In genomic region chr16:37973239-37973638, GRCm38 (mm10) we compare ENCODE assay signal across 8 mouse cellular contexts. TPM values are rescaled to one million over a fixed set of nuclear protein-coding genes. Genes with fewer than 3 reads are reported as not detected.
DNase-seq lines count a peak whose midpoint lies in the region; ATAC-seq and TF ChIP-seq lines count a peak whose summit lies in the region.
"Not testable (repeated sequence)": the region's sequence is repeated elsewhere in the genome, so short reads cannot be mapped to it uniquely, and the experiment has no call there.
"Had no signal": no experiment of that assay in that cellular context is flagged by ENCODE, and none has a peak within 500 bp of the region (broad histone marks: within the 10 kb centered on the region; RNA-seq: fewer than 3 reads in every experiment).

No protein-coding gene starts in this region.

- not testable (repeated sequence) for H3K4me2 ChIP-seq in forebrain, embryonic 12.5 days; forebrain, postnatal 0 days (ENCODE audit: low read depth); midbrain, embryonic 11.5 days; midbrain, embryonic 15.5 days; neural tube, embryonic 14.5 days (ENCODE audit: low read depth, low read length)
- peak overlapping the region; percentile 11; the same call in 1 of the 2 replicates for H3K4me2 ChIP-seq in hindbrain, embryonic 15.5 days

- H3K9ac ChIP-seq in forebrain, embryonic 12.5 days; forebrain, postnatal 0 days; hindbrain, embryonic 15.5 days; midbrain, embryonic 11.5 days (ENCODE audit: low read length); midbrain, embryonic 15.5 days; neural tube, embryonic 14.5 days (replicated peaks; ENCODE audit: low read depth, low read length): not testable (repeated sequence)

- 86% methylated on average over 9 of the region's 9 CpGs for WGBS in forebrain, embryonic 12.5 days
- WGBS in forebrain, postnatal 0 days, result 87% methylated on average over 9 of the region's 9 CpGs
- 86% methylated on average over 9 of the region's 9 CpGs for WGBS in hindbrain, embryonic 15.5 days
- WGBS in midbrain, embryonic 11.5 days, result 91% methylated on average over 9 of the region's 9 CpGs
- WGBS in midbrain, embryonic 15.5 days, result 88% methylated on average over 9 of the region's 9 CpGs
- 92% methylated on average over 9 of the region's 9 CpGs for WGBS in neural tube, embryonic 14.5 days

- TF ChIP-seq CTCF in forebrain, postnatal 0 days (IDR thresholded peaks at IDR 0.05; ENCODE audit: low read depth), result not testable (repeated sequence)

- peaks cover 29% of the 10 kb centered on the region for H3K4me1 ChIP-seq in forebrain, embryonic 12.5 days
- H3K4me1 ChIP-seq in forebrain, postnatal 0 days (ENCODE audit: insufficient read depth); midbrain, embryonic 11.5 days (ENCODE audit: control insufficient read depth, insufficient read depth, low read length): not testable (repeated sequence)
- H3K4me1 ChIP-seq in hindbrain, embryonic 15.5 days (replicated peaks), result peaks cover 15% of the 10 kb centered on the region
- H3K4me1 ChIP-seq in midbrain, embryonic 15.5 days, result peaks cover 34% of the 10 kb centered on the region
- peaks cover 15% of the 10 kb centered on the region for H3K4me1 ChIP-seq in neural tube, embryonic 14.5 days (ENCODE audit: control insufficient read depth, insufficient read depth, low read length)

- ATAC-seq in forebrain, embryonic 12.5 days (ENCODE audit: low FRiP score), result 0 out of 2 replicates have a peak, but pooled peaks have one; percentile 20
- not testable (repeated sequence) for ATAC-seq in forebrain, postnatal 0 days; hindbrain, embryonic 15.5 days (ENCODE audit: low FRiP score, low read depth); midbrain, embryonic 11.5 days (ENCODE audit: low FRiP score)
- ATAC-seq in midbrain, embryonic 15.5 days (replicated peaks), result peak; percentile 56
- peak; percentile 22; the same call in 1 of the 2 replicates for ATAC-seq in neural tube, embryonic 14.5 days (ENCODE audit: low read depth)

- not testable (repeated sequence) for H3K4me3 ChIP-seq in forebrain, embryonic 12.5 days (replicated peaks); forebrain, postnatal 0 days (ENCODE audit: low read depth, low read length); hindbrain, embryonic 15.5 days; midbrain, embryonic 11.5 days (ENCODE audit: low read depth, low read length); midbrain, embryonic 15.5 days; neural tube, embryonic 14.5 days (ENCODE audit: low read depth, low read length)

- not testable (repeated sequence) for H3K36me3 ChIP-seq in forebrain, embryonic 12.5 days (replicated peaks); forebrain, postnatal 0 days (ENCODE audit: insufficient read depth); hindbrain, embryonic 15.5 days; midbrain, embryonic 11.5 days (ENCODE audit: control insufficient read depth, insufficient read depth, low read length); midbrain, embryonic 15.5 days (replicated peaks); neural tube, embryonic 14.5 days (ENCODE audit: control insufficient read depth, insufficient read depth, low read length)

- not testable (repeated sequence) for H3K27me3 ChIP-seq in forebrain, embryonic 12.5 days; forebrain, postnatal 0 days (ENCODE audit: insufficient read depth, low read length); hindbrain, embryonic 15.5 days; midbrain, embryonic 11.5 days (ENCODE audit: control insufficient read depth, insufficient read depth, low read length); midbrain, embryonic 15.5 days (replicated peaks); neural tube, embryonic 14.5 days (ENCODE audit: control insufficient read depth, insufficient read depth, low read length)

- H3K9me3 ChIP-seq in forebrain, embryonic 12.5 days; forebrain, postnatal 0 days (ENCODE audit: low read length); hindbrain, embryonic 15.5 days; midbrain, embryonic 11.5 days (ENCODE audit: control insufficient read depth, low read length); midbrain, embryonic 15.5 days; neural tube, embryonic 14.5 days (ENCODE audit: control insufficient read depth, low read length): not testable (repeated sequence)

- peak overlapping the region; percentile 66; the same call in 1 of the 2 replicates for H3K27ac ChIP-seq in forebrain, embryonic 12.5 days
- peak overlapping the region; percentile 51; the same call in 1 of the 2 replicates for H3K27ac ChIP-seq in forebrain, postnatal 0 days (ENCODE audit: low read depth, low read length)
- H3K27ac ChIP-seq in hindbrain, embryonic 15.5 days (replicated peaks), result peak overlapping the region; percentile 70
- H3K27ac ChIP-seq in midbrain, embryonic 11.5 days (ENCODE audit: low read depth, low read length); neural tube, embryonic 14.5 days (ENCODE audit: low read depth, low read length): not testable (repeated sequence)
- peak overlapping the region; percentile 65 for H3K27ac ChIP-seq in midbrain, embryonic 15.5 days

- DNase-seq in forebrain, postnatal 0 days, result not testable (repeated sequence)
- DNase-seq in midbrain, embryonic 11.5 days (ENCODE audit: low spot score, missing footprints), result peak; percentile 65

RNA-seq across cellular contexts. Expression of gene Gpr156, which starts 56.9 kb away (rescaled TPM):
- polyA plus RNA-seq in forebrain, embryonic 12.5 days (2016; fragmentation: Nextera tagmentation; extraction: Ambion mirVana), result 4.6 and 5.4 TPM in 2 replicates
- total RNA-seq in forebrain, postnatal 0 days (2014; rRNA removed), result 2.8 and 3.3 TPM in 2 replicates
- polyA plus RNA-seq in forebrain, postnatal 0 days (2015; fragmentation: Nextera tagmentation; extraction: Ambion mirVana), result 1.5 and 2.3 TPM in 2 replicates
- 3.3 and 5.7 TPM in 2 replicates for polyA plus RNA-seq in hindbrain, embryonic 15.5 days (2015; fragmentation: Nextera tagmentation; extraction: Ambion mirVana)
- 3.4 and 4.2 TPM in 2 replicates for polyA plus RNA-seq in midbrain, embryonic 11.5 days (2014; fragmentation: Nextera tagmentation; extraction: Ambion mirVana)
- polyA plus RNA-seq in midbrain, embryonic 15.5 days (2015; fragmentation: Nextera tagmentation; extraction: Ambion mirVana), result 6.2 and 6.4 TPM in 2 replicates
- 4.9 and 6.4 TPM in 2 replicates for polyA plus RNA-seq in neural tube, embryonic 14.5 days (2014; fragmentation: Nextera tagmentation; extraction: Ambion mirVana)
- total RNA-seq: hematopoietic stem cell, adult 5-6 weeks had no signal
- polyA plus RNA-seq: activated CD4-positive, CD25-positive, alpha-beta regulatory T cell, adult 4 months had no signal
